Mouse (Mus musculus) small intestine, adult 2 months (tissue): ENCODE measurements at regions not wholly inside any gene's neighbourhood (a gene's known extent, or its start where the extent isn't known, plus 50 kb on each side); places are given as distances from the start of the nearest gene placed in this dataset.

Experiments
- H3K27ac ChIP-seq: fragments of 200-500 bp; 2 replicates; pipeline ENCODE4 v1.5.1; 2012; ENCODE audit warnings: low read depth, low read length, control low read depth, inconsistent platforms; ENCODE audit not compliant: insufficient read depth
- H3K27me3 ChIP-seq: fragments of 200-500 bp; 2 replicates; pipeline ENCODE4 v1.6.1; 2012; ENCODE audit warnings: mild to moderate bottlenecking, moderate library complexity, low read length, inconsistent platforms; ENCODE audit not compliant: control insufficient read depth, insufficient read depth
- H3K36me3 ChIP-seq: fragments of 200-500 bp; 2 replicates; pipeline ENCODE4 v1.6.1; 2012; ENCODE audit warnings: mild to moderate bottlenecking, low read length, control low read depth, inconsistent platforms; ENCODE audit not compliant: control insufficient read depth, insufficient read depth
- H3K4me1 ChIP-seq: fragments of 200-500 bp; 2 replicates; pipeline ENCODE4 v1.6.1; 2012; ENCODE audit warnings: low read length, inconsistent platforms, mixed read lengths; ENCODE audit not compliant: control insufficient read depth, insufficient read depth, insufficient read length
- H3K4me3 ChIP-seq: fragments of 200-500 bp; 2 replicates; pipeline ENCODE4 v1.5.1; 2012; ENCODE audit warnings: low read depth, mild to moderate bottlenecking, control low read depth, inconsistent platforms, low read length, moderate library complexity
- CTCF ChIP-seq: fragments of 200-500 bp; IDR thresholded peaks from 2 replicates; pipeline ENCODE4 v1.5.1; 2012; ENCODE audit warnings: low read depth, mild to moderate bottlenecking, control low read depth, inconsistent platforms, low read length, moderate library complexity, mixed read lengths; ENCODE audit not compliant: insufficient replicate concordance, insufficient read length; ENCODE audit errors: extremely low read depth
- POLR2A ChIP-seq: fragments of 200-500 bp; IDR thresholded peaks from 2 replicates; pipeline ENCODE4 v1.6.1; 2012; ENCODE audit warnings: low read depth, mild to moderate bottlenecking, control low read depth, inconsistent platforms, low read length, moderate library complexity
- WGBS: fragments of 180-500 bp; shearing (Covaris S2); methylation state at CpG from one replicate; pipeline ENCODE4 v1.1.7; 2018; 5-methylcytosine and 5-hydroxymethylcytosine counted together

GRCm38 (mm10) chr6:140368354-140369069 is 55.3 kb upstream of the Plekha5 start:
- no peaks in the 10 kb centered on the region for H3K27me3 ChIP-seq
- no peaks in the 10 kb centered on the region for H3K36me3 ChIP-seq
- peak overlapping the region; percentile 99 for H3K27ac ChIP-seq
- TF ChIP-seq POLR2A (no peak), CTCF (no peak)
- H3K4me1 ChIP-seq = peaks cover 11% of the 10 kb centered on the region
- WGBS = 16% methylated on average over 8 of the region's 8 CpGs
- H3K4me3 ChIP-seq = no peak overlapping the region

GRCm38 (mm10) chr6:140367303-140367702 is 56.6 kb upstream of the Plekha5 start:
- Histone ChIP-seq H3K36me3 (no peaks in the 10 kb centered on the region), H3K27ac (no peak overlapping the region), H3K4me1 (peaks cover 11% of the 10 kb centered on the region), H3K4me3 (no peak overlapping the region), H3K27me3 (no peaks in the 10 kb centered on the region)
- 80% methylated on average over 6 of the region's 6 CpGs for WGBS
- no peak for TF ChIP-seq CTCF
- no peak for TF ChIP-seq POLR2A

GRCm38 (mm10) chr6:140366791-140367190 is 57.1 kb upstream of the Plekha5 start:
- WGBS = 47% methylated on average over 3 of the region's 3 CpGs

GRCm38 (mm10) chr6:140360996-140361395 is 62.9 kb upstream of the Plekha5 start:
- Histone ChIP-seq H3K36me3 (no peaks in the 10 kb centered on the region), H3K4me3 (no peak overlapping the region), H3K4me1 (no peaks in the 10 kb centered on the region), H3K27me3 (no peaks in the 10 kb centered on the region), H3K27ac (no peak overlapping the region)
- 79% methylated on average over 4 of the region's 4 CpGs for WGBS
- TF ChIP-seq CTCF (no peak), POLR2A (no peak)

More at GRCm38 (mm10) chr6:140366791-140367190, 57.1 kb upstream of the Plekha5 start:
- no peak overlapping the region for H3K27ac ChIP-seq
- TF ChIP-seq CTCF (no peak), POLR2A (no peak)
- peaks cover 11% of the 10 kb centered on the region for H3K4me1 ChIP-seq
- H3K4me3 ChIP-seq = no peak overlapping the region
- H3K27me3 ChIP-seq = no peaks in the 10 kb centered on the region
- H3K36me3 ChIP-seq = no peaks in the 10 kb centered on the region

GRCm38 (mm10) chr6:140357901-140358300 is 66.0 kb upstream of the Plekha5 start:
- TF ChIP-seq POLR2A = no peak
- TF ChIP-seq CTCF = no peak
- 80% methylated on average over 2 of the region's 2 CpGs for WGBS
- Histone ChIP-seq H3K36me3 (no peaks in the 10 kb centered on the region), H3K27me3 (no peaks in the 10 kb centered on the region), H3K27ac (no peak overlapping the region), H3K4me1 (no peaks in the 10 kb centered on the region), H3K4me3 (no peak overlapping the region)

- no peaks in the 10 kb centered on the region for H3K27me3 ChIP-seq
- TF ChIP-seq POLR2A = no peak
- no peak for TF ChIP-seq CTCF
- no peak overlapping the region for H3K27ac ChIP-seq
- no peaks in the 10 kb centered on the region for H3K36me3 ChIP-seq
- H3K4me3 ChIP-seq = no peak overlapping the region
- no peaks in the 10 kb centered on the region for H3K4me1 ChIP-seq
- WGBS = 75% methylated on average over 8 of the region's 8 CpGs
Measured at GRCm38 (mm10) chr6:140357300-140357699, 66.6 kb upstream of the Plekha5 start.

GRCm38 (mm10) chr6:140354082-140354481 is 69.8 kb upstream of the Plekha5 start:
- WGBS = 48% methylated on average over 6 of the region's 6 CpGs
- Histone ChIP-seq H3K4me3 (no peak overlapping the region), H3K27ac (no peak overlapping the region), H3K36me3 (no peaks in the 10 kb centered on the region), H3K4me1 (no peaks in the 10 kb centered on the region), H3K27me3 (no peaks in the 10 kb centered on the region)
- TF ChIP-seq CTCF (no peak), POLR2A (no peak)
